Mouse (Mus musculus): Measurements from ENCODE around the gene Tssk1.

- no peak for TF ChIP-seq CTCF (IDR thresholded peaks at IDR 0.05; ENCODE audit: low read depth)
- TF ChIP-seq EP300 (IDR thresholded peaks at IDR 0.05; ENCODE audit: low read depth) = no peak
Measured at GRCm38 (mm10) chr16:17892606-17893005, 1.4 kb upstream of the Tssk1 start.
